Mouse (Mus musculus) layer of hippocampus, adult 2 months (tissue): ENCODE measurements around the gene Upp2. TPM values are rescaled to one million over a fixed set of nuclear protein-coding genes. Genes with fewer than 3 reads are reported as not detected.

Experiments used
- DNase-seq, 2 experiments: peaks; one replicate each; pipeline ENCODE4 v3.0.0; 2022; ENCODE audit warnings: low spot score in 2 of 2
- H3K27ac ChIP-seq: fragments of 200-600 bp; 2 replicates; pipeline ENCODE4 v1.8.1; 2022
- H3K4me3 ChIP-seq: fragments of 200-600 bp; 2 replicates; pipeline ENCODE4 v1.8.1; 2022; ENCODE audit warnings: mild to moderate bottlenecking
- CTCF ChIP-seq: fragments of 200-600 bp; conservative IDR thresholded peaks from 2 replicates; pipeline ENCODE4 v1.8.1; 2022; ENCODE audit warnings: antibody characterized with exemption, mild to moderate bottlenecking, moderate library complexity
- total RNA-seq, 2 experiments: library from RNA; stranded (reverse); gene quantifications; 2 replicates each; pipeline ENCODE4 v1.2.3; 2021

The Upp2 gene
- total RNA-seq, 2 experiments from 2014 or later = 32.7 to 38.5 TPM

- peak; percentile 21 to 24 for DNase-seq
- TF ChIP-seq CTCF = peak; percentile 81
- H3K4me3 ChIP-seq = 0 out of 2 replicates have a peak overlapping the region, but pooled peaks have one; percentile 30
- H3K27ac ChIP-seq = no peak overlapping the region
Measured at GRCm38 (mm10) chr2:58829981-58830742, 263.1 kb downstream of the Upp2 start.

GRCm38 (mm10) chr2:58832253-58832980 lies 265.3 kb downstream of the Upp2 start:
- no peak for TF ChIP-seq CTCF
- Histone ChIP-seq H3K4me3 (no peak overlapping the region), H3K27ac (no peak overlapping the region)
- no peak for DNase-seq

- H3K27ac ChIP-seq = peak overlapping the region; percentile 68
- no peak for TF ChIP-seq CTCF
- no peak overlapping the region for H3K4me3 ChIP-seq
- DNase-seq = peak in 1 of 2 experiments; percentile 10
Measured at GRCm38 (mm10) chr2:58841021-58841420, 273.9 kb downstream of the Upp2 start.

DNA sequence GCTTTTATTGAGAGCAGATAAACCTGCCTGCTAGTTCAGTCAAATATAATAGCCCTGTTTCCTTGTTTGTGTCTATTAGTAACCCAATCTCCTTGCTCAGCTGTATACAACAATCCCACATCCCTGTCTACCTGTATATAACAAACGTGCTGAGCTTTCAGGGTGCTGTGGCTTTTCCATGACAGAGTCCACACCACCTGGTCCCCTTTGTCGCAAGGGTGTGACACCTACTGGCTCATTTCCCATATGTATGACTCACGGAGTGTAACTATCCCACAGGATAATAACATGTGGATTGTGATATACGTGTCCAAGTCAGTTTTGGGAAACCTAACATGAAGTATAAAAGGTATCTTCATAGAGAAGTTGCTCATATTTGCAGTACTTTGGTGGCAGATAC lies 275.3 kb downstream of the Upp2 start:
- TF ChIP-seq CTCF = no peak
- no peak for DNase-seq
- Histone ChIP-seq H3K27ac (no peak overlapping the region), H3K4me3 (no peak overlapping the region)

Other genes starting within 250 kb of the Upp2 start
- 10 to 100 TPM; 14.7 to 15.8 TPM for gene Acvr1c, start 209.4 kb upstream of the Upp2 start, total RNA-seq
- not detected for gene Gm17409, start 97.2 kb upstream of the Upp2 start, total RNA-seq
- gene Acvr1, start 141 bp upstream of the Upp2 start, total RNA-seq = 10 to 100 TPM; 46.0 to 48.2 TPM